Comparison of ENCODE assay signal across 18 mouse cellular contexts in genomic region chr12:108035412-108036078, GRCm38 (mm10). TPM values are rescaled to one million over a fixed set of nuclear protein-coding genes. Genes with fewer than 3 reads are reported as not detected.
DNase-seq lines count a peak whose midpoint lies in the region; ATAC-seq and TF ChIP-seq lines count a peak whose summit lies in the region.
"Had no signal": no experiment of that assay in that cellular context is flagged by ENCODE, and none has a peak within 500 bp of the region (broad histone marks: within the 10 kb centered on the region; RNA-seq: fewer than 3 reads in every experiment).

No protein-coding gene starts in this region.

- no peaks in the 10 kb centered on the region for H3K36me3 ChIP-seq in liver, adult 2 months (ENCODE audit: control insufficient read depth, insufficient read depth, low read length)
- no peaks in the 10 kb centered on the region for H3K36me3 ChIP-seq in hindbrain, postnatal 0 days (ENCODE audit: insufficient read depth, low read length)
- H3K36me3 ChIP-seq: embryonic facial prominence, embryonic 10.5 days; lung, embryonic 15.5 days; midbrain, embryonic 10.5 days had no signal

- H3K27me3 ChIP-seq in liver, adult 2 months (ENCODE audit: control insufficient read depth, insufficient read depth, low read length), result no peaks in the 10 kb centered on the region
- no peaks in the 10 kb centered on the region for H3K27me3 ChIP-seq in hindbrain, postnatal 0 days (ENCODE audit: insufficient read depth, low read length)
- H3K27me3 ChIP-seq: CH12.LX; lung, embryonic 15.5 days had no signal

- TF ChIP-seq CTCF in liver, adult 2 months (IDR thresholded peaks at IDR 0.05; ENCODE audit: low read depth, low read length), result no peak
- TF ChIP-seq CTCF in hindbrain, postnatal 0 days (IDR thresholded peaks at IDR 0.05; ENCODE audit: low read depth), result no peak

- H3K4me1 ChIP-seq in liver, adult 2 months (ENCODE audit: control insufficient read depth, insufficient read depth, low read length), result no peaks in the 10 kb centered on the region
- H3K4me1 ChIP-seq in hindbrain, postnatal 0 days (ENCODE audit: insufficient read depth, low read length), result no peaks in the 10 kb centered on the region
- H3K4me1 ChIP-seq: lung, embryonic 15.5 days; midbrain, embryonic 10.5 days had no signal

- H3K9ac ChIP-seq in liver, adult 2 months (ENCODE audit: low read depth, low read length), result no peak overlapping the region
- no peak overlapping the region for H3K9ac ChIP-seq in hindbrain, postnatal 0 days (replicated peaks; ENCODE audit: low read length)
- H3K9ac ChIP-seq: hindbrain, embryonic 14.5 days; lung, embryonic 15.5 days had no signal

- ATAC-seq in hindbrain, postnatal 0 days, result no peak
- ATAC-seq: forebrain, embryonic 16.5 days had no signal

- no peak overlapping the region for H3K4me2 ChIP-seq in hindbrain, postnatal 0 days (ENCODE audit: low read depth, low read length)
- H3K4me2 ChIP-seq: hindbrain, embryonic 14.5 days; lung, embryonic 15.5 days had no signal

- no peak overlapping the region for H3K4me3 ChIP-seq in liver, adult 2 months (ENCODE audit: insufficient read depth, low read depth, low read length)
- H3K4me3 ChIP-seq in hindbrain, postnatal 0 days (ENCODE audit: low read length), result no peak overlapping the region
- H3K4me3 ChIP-seq: embryonic facial prominence, embryonic 10.5 days; heart, adult 2 months; lung, embryonic 15.5 days; midbrain, embryonic 10.5 days had no signal

- peak; percentile 30 for DNase-seq in liver, adult 2 months (ENCODE audit: extremely low read depth, low read depth, low spot score)
- DNase-seq in liver, result no peak
- peak; percentile 95 for DNase-seq in kidney, adult 9 months
- DNase-seq in kidney, postnatal 4 days, result peak; percentile 44 to 73
- peak; percentile 41 for DNase-seq in testis, postnatal 14 days (ENCODE audit: low spot score)
- no peak for DNase-seq in ovary, postnatal 10 days (ENCODE audit: low spot score)
- DNase-seq in cerebellum, postnatal 36 days, result no peak
- DNase-seq in hindbrain, postnatal 0 days (ENCODE audit: low spot score), result no peak
- DNase-seq: adrenal gland, postnatal 25 days; cerebellum, postnatal 25 days; heart, adult 2 months; thymus, adult 2 months had no signal

- WGBS in liver, adult 2 months, result 34% methylated on average over 13 of the region's 13 CpGs
- 76% methylated on average over 13 of the region's 13 CpGs for WGBS in hindbrain, postnatal 0 days

- H3K9me3 ChIP-seq in hindbrain, postnatal 0 days (ENCODE audit: low read length), result no peaks in the 10 kb centered on the region
- H3K9me3 ChIP-seq: embryonic facial prominence, embryonic 10.5 days; lung, embryonic 15.5 days; midbrain, embryonic 10.5 days had no signal

- no peak overlapping the region for H3K27ac ChIP-seq in liver, adult 2 months (replicated peaks; ENCODE audit: insufficient read depth, low read depth, low read length)
- H3K27ac ChIP-seq in hindbrain, postnatal 0 days, result no peak overlapping the region
- H3K27ac ChIP-seq: embryonic facial prominence, embryonic 10.5 days; heart, adult 2 months; hindbrain, embryonic 14.5 days; lung, embryonic 15.5 days; midbrain, embryonic 10.5 days had no signal

- TF ChIP-seq POLR2A in liver, adult 2 months (IDR thresholded peaks at IDR 0.05; ENCODE audit: extremely low read depth, insufficient read depth, low read length), result no peak

- no peaks in the 10 kb centered on the region for H3K79me2 ChIP-seq in liver, adult 2 months (ENCODE audit: control insufficient read depth, insufficient read depth, low read length)

RNA-seq across cellular contexts. Expression of gene Bcl11b, which starts 32.1 kb away (rescaled TPM):
- 0.13 and 0.18 TPM in 2 replicates for total RNA-seq in liver, adult 2 months (2014; rRNA removed)
- polyA plus RNA-seq in liver, adult 2 months (2012; rRNA removed), result 0.19 and 0.39 TPM in 2 replicates
- total RNA-seq in hindbrain, postnatal 0 days (2014; rRNA removed), result 30.0 and 31.6 TPM in 2 replicates
- polyA plus RNA-seq in hindbrain, postnatal 0 days (2015; fragmentation: Nextera tagmentation; extraction: Ambion mirVana), result 9.8 and 12.0 TPM in 2 replicates
- total RNA-seq: CH12.LX had no signal

Comparison
In these comparisons a context has a peak if more than half of its experiments do, and no peak if none do; other contexts are left out.
1. DNase-seq: peak in liver, adult 2 months (single experiment), kidney, adult 9 months (single experiment), kidney, postnatal 4 days (2 of 2) and testis, postnatal 14 days (single experiment); none in liver (single experiment), ovary, postnatal 10 days (single experiment), cerebellum, postnatal 36 days (0 of 2) and hindbrain, postnatal 0 days (single experiment).
2. RNA of gene Bcl11b, which starts 32.1 kb away (total RNA-seq): 30.0 to 31.6 TPM in hindbrain, postnatal 0 days; 0.13 to 0.18 TPM in liver, adult 2 months; every median in the first group is over 10 times any median in the second.